Mouse (Mus musculus): Measurements from ENCODE around the gene Olfr1058. TPM values are rescaled to one million over a fixed set of nuclear protein-coding genes. Genes with fewer than 3 reads are reported as not detected.

The Olfr1058 gene
- not detected for polyA plus RNA-seq (2015; fragmentation: Illumina TruSeq; extraction: RNeasy Lipid Tissue Mini Kit (QIAGEN cat#74804); ENCODE audit: low read depth, low replicate concordance)

GRCm38 (mm10) chr2:86388461-86388860 is at the start of gene Olfr1058:
Gene Olfr1058, minus strand, starts transcription at chr2:86388561.

GRCm38 (mm10) chr2:86426649-86427048 is 38.3 kb upstream of the Olfr1058 start, which contains the start of gene Olfr1062:
Gene Olfr1062, minus strand, starts transcription at chr2:86426749.

GRCm38 (mm10) chr2:86413950-86414349 is 25.6 kb upstream of the Olfr1058 start, which contains the start of gene Olfr1061:
Gene Olfr1061, minus strand, starts transcription at chr2:86414050.

DNA sequence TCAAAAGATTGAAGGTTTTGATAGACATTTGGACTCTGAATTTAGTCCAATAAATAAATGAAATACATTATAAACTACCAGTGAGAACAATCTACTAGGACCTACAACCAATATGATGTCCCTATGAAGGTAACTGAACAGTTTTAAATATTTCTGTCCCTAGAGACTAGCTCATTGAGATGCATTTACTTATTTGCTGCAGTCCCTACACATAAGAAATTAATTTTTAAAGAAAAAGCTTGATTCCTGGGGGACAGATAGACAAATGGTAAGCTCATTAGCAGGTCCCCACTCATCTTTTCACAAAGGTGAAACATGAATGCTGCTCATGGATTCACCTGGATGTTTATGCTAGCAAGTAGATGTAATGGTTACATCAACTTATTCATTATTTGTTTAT is 10.1 kb downstream of the Olfr1058 start, which contains the start of gene Olfr1057:
Olfr1057 (minus strand) TSS at position 101 of the 400 bp plus-strand sequence.

GRCm38 (mm10) chr2:86362369-86362768 is 26.0 kb downstream of the Olfr1058 start, which contains the start of gene Olfr1056:
Gene Olfr1056, minus strand, starts transcription at chr2:86362469.

DNA sequence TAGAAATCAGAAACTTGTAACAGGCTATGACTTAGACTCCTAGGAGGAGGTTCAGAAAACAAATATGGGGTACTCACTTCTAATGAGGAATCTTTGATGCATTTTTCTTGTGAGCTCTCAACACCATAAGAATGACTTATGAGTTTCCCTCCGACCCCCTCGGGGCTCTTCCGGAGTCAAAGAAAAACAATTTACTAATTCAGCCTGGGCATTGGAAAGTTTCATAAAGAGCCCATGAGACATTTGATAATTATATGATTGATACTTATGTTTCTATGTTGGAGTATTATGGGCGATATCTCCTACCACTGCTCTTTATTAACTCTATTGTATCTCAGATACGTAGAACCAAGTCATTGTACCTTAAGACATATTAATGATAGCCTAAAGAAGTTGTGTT is 38.2 kb downstream of the Olfr1058 start, which contains the start of gene Olfr1055:
Olfr1055 (minus strand) TSS at position 101 of the 400 bp plus-strand sequence.

GRCm38 (mm10) chr2:86335333-86335732 is 53.0 kb downstream of the Olfr1058 start, which contains the start of gene Olfr1054:
Gene Olfr1054, minus strand, starts transcription at chr2:86335433.

Other genes with a start within 250 kb of the Olfr1058 start
- not detected for gene Olfr1040, start 241.8 kb downstream of the Olfr1058 start, polyA plus RNA-seq (2015; fragmentation: Illumina TruSeq; extraction: RNeasy Lipid Tissue Mini Kit (QIAGEN cat#74804); ENCODE audit: low read depth, low replicate concordance)
- gene Olfr1042, start 226.7 kb downstream of the Olfr1058 start, polyA plus RNA-seq (2015; fragmentation: Illumina TruSeq; extraction: RNeasy Lipid Tissue Mini Kit (QIAGEN cat#74804); ENCODE audit: low read depth, low replicate concordance), result not detected
- gene Olfr1043, start 221.0 kb downstream of the Olfr1058 start, polyA plus RNA-seq (2015; fragmentation: Illumina TruSeq; extraction: RNeasy Lipid Tissue Mini Kit (QIAGEN cat#74804); ENCODE audit: low read depth, low replicate concordance), result not detected
- not detected for gene Olfr1044, start 210.7 kb downstream of the Olfr1058 start, polyA plus RNA-seq (2015; fragmentation: Illumina TruSeq; extraction: RNeasy Lipid Tissue Mini Kit (QIAGEN cat#74804); ENCODE audit: low read depth, low replicate concordance)
- gene Olfr52, start 202.9 kb downstream of the Olfr1058 start, polyA plus RNA-seq (2015; fragmentation: Illumina TruSeq; extraction: RNeasy Lipid Tissue Mini Kit (QIAGEN cat#74804); ENCODE audit: low read depth, low replicate concordance), result not detected
- not detected for gene Olfr1045, start 185.6 kb downstream of the Olfr1058 start, polyA plus RNA-seq (2015; fragmentation: Illumina TruSeq; extraction: RNeasy Lipid Tissue Mini Kit (QIAGEN cat#74804); ENCODE audit: low read depth, low replicate concordance)
- not detected for gene Olfr1046, start 169.2 kb downstream of the Olfr1058 start, polyA plus RNA-seq (2015; fragmentation: Illumina TruSeq; extraction: RNeasy Lipid Tissue Mini Kit (QIAGEN cat#74804); ENCODE audit: low read depth, low replicate concordance)
- gene Olfr1047, start 157.2 kb downstream of the Olfr1058 start, polyA plus RNA-seq (2015; fragmentation: Illumina TruSeq; extraction: RNeasy Lipid Tissue Mini Kit (QIAGEN cat#74804); ENCODE audit: low read depth, low replicate concordance), result not detected
- gene Olfr1048, start 148.3 kb downstream of the Olfr1058 start, polyA plus RNA-seq (2015; fragmentation: Illumina TruSeq; extraction: RNeasy Lipid Tissue Mini Kit (QIAGEN cat#74804); ENCODE audit: low read depth, low replicate concordance), result not detected
- not detected for gene Olfr1049, start 130.2 kb downstream of the Olfr1058 start, polyA plus RNA-seq (2015; fragmentation: Illumina TruSeq; extraction: RNeasy Lipid Tissue Mini Kit (QIAGEN cat#74804); ENCODE audit: low read depth, low replicate concordance)
- gene Olfr1051, start 109.5 kb downstream of the Olfr1058 start, polyA plus RNA-seq (2015; fragmentation: Illumina TruSeq; extraction: RNeasy Lipid Tissue Mini Kit (QIAGEN cat#74804); ENCODE audit: low read depth, low replicate concordance), result not detected
- gene Olfr1052, start 96.1 kb downstream of the Olfr1058 start, polyA plus RNA-seq (2015; fragmentation: Illumina TruSeq; extraction: RNeasy Lipid Tissue Mini Kit (QIAGEN cat#74804); ENCODE audit: low read depth, low replicate concordance), result not detected
- gene Olfr1053, start 73.3 kb downstream of the Olfr1058 start, polyA plus RNA-seq (2015; fragmentation: Illumina TruSeq; extraction: RNeasy Lipid Tissue Mini Kit (QIAGEN cat#74804); ENCODE audit: low read depth, low replicate concordance), result not detected
- not detected for gene Olfr1054, start 53.1 kb downstream of the Olfr1058 start, polyA plus RNA-seq (2015; fragmentation: Illumina TruSeq; extraction: RNeasy Lipid Tissue Mini Kit (QIAGEN cat#74804); ENCODE audit: low read depth, low replicate concordance)
- gene Olfr1055, start 38.3 kb downstream of the Olfr1058 start, polyA plus RNA-seq (2015; fragmentation: Illumina TruSeq; extraction: RNeasy Lipid Tissue Mini Kit (QIAGEN cat#74804); ENCODE audit: low read depth, low replicate concordance), result not detected
- gene Olfr1056, start 26.1 kb downstream of the Olfr1058 start, polyA plus RNA-seq (2015; fragmentation: Illumina TruSeq; extraction: RNeasy Lipid Tissue Mini Kit (QIAGEN cat#74804); ENCODE audit: low read depth, low replicate concordance), result not detected
- not detected for gene Olfr1057, start 10.2 kb downstream of the Olfr1058 start, polyA plus RNA-seq (2015; fragmentation: Illumina TruSeq; extraction: RNeasy Lipid Tissue Mini Kit (QIAGEN cat#74804); ENCODE audit: low read depth, low replicate concordance)
- gene Olfr1061, start 25.5 kb upstream of the Olfr1058 start, polyA plus RNA-seq (2015; fragmentation: Illumina TruSeq; extraction: RNeasy Lipid Tissue Mini Kit (QIAGEN cat#74804); ENCODE audit: low read depth, low replicate concordance), result not detected
- gene Olfr1062, start 38.2 kb upstream of the Olfr1058 start, polyA plus RNA-seq (2015; fragmentation: Illumina TruSeq; extraction: RNeasy Lipid Tissue Mini Kit (QIAGEN cat#74804); ENCODE audit: low read depth, low replicate concordance), result not detected
- not detected for gene Olfr1065, start 62.0 kb upstream of the Olfr1058 start, polyA plus RNA-seq (2015; fragmentation: Illumina TruSeq; extraction: RNeasy Lipid Tissue Mini Kit (QIAGEN cat#74804); ENCODE audit: low read depth, low replicate concordance)
- not detected for gene Olfr1066, start 67.7 kb upstream of the Olfr1058 start, polyA plus RNA-seq (2015; fragmentation: Illumina TruSeq; extraction: RNeasy Lipid Tissue Mini Kit (QIAGEN cat#74804); ENCODE audit: low read depth, low replicate concordance)
- gene Olfr228, start 98.8 kb upstream of the Olfr1058 start, polyA plus RNA-seq (2015; fragmentation: Illumina TruSeq; extraction: RNeasy Lipid Tissue Mini Kit (QIAGEN cat#74804); ENCODE audit: low read depth, low replicate concordance), result not detected
- not detected for gene Olfr1076, start 119.9 kb upstream of the Olfr1058 start, polyA plus RNA-seq (2015; fragmentation: Illumina TruSeq; extraction: RNeasy Lipid Tissue Mini Kit (QIAGEN cat#74804); ENCODE audit: low read depth, low replicate concordance)
- gene Olfr1079, start 153.9 kb upstream of the Olfr1058 start, polyA plus RNA-seq (2015; fragmentation: Illumina TruSeq; extraction: RNeasy Lipid Tissue Mini Kit (QIAGEN cat#74804); ENCODE audit: low read depth, low replicate concordance), result not detected
- gene Olfr1080, start 169.7 kb upstream of the Olfr1058 start, polyA plus RNA-seq (2015; fragmentation: Illumina TruSeq; extraction: RNeasy Lipid Tissue Mini Kit (QIAGEN cat#74804); ENCODE audit: low read depth, low replicate concordance), result not detected
- not detected for gene Olfr1082, start 210.4 kb upstream of the Olfr1058 start, polyA plus RNA-seq (2015; fragmentation: Illumina TruSeq; extraction: RNeasy Lipid Tissue Mini Kit (QIAGEN cat#74804); ENCODE audit: low read depth, low replicate concordance)

All from brain, adult 10 weeks (tissue).